Mouse (Mus musculus) inflammation-experienced regulatory T-cells, adult 6 months (primary cell): ENCODE results near the gene Trrap. TPM values are rescaled to one million over a fixed set of nuclear protein-coding genes. Genes with fewer than 3 reads are reported as not detected.

Experiments used
- ATAC-seq: one replicate; pipeline ENCODE4 v1.8.0; 2017
- polyA plus RNA-seq, 3 experiments: library from polyadenylated mRNA; unstranded; fragments of 100-300 nt; shearing (Covaris generic); gene quantifications; one replicate each; pipeline ENCODE4 v1.2.1; 2017

The Trrap gene
- polyA plus RNA-seq, 3 experiments from 2014 or later = 49.5 to 91.7 (median 64.1) TPM

DNA sequence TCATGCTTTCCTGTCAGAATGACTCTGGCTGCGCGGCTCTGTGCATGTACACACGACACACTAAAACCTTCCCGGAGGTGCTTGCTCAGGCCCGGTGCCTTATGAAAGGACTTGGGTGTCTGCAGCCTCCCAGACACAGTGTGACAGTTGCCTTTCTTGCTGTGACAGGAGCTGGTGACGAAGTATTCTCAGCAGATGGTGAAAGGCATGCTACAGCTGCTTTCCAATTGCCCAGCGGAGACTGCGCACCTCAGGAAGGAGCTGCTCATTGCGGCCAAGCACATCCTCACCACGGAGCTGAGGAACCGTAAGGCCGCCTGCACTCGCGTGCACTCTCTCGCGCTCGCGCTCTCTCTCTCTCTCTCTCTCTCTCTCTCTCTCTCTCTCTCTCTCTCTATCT lies 18.9 kb downstream of the Trrap start:
- no peak for ATAC-seq

DNA sequence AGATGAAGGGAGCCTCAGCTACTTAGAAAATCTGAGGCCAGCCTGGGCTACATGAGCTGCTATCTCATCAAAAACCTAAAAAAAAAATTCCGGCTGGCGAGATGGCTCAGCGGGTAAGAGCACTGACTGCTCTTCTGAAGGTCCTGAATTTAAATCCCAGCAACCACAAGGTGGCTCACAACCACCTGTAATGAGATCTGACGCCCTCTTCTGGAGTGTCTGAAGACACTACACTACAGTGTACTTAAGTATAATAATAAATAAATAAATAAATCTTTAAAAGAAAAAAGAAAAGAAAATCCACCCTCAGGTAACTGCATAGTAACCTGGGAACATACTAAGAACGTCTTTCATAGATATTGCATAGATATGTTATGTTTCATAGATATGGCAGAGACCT lies 25.8 kb downstream of the Trrap start:
- no peak for ATAC-seq

DNA sequence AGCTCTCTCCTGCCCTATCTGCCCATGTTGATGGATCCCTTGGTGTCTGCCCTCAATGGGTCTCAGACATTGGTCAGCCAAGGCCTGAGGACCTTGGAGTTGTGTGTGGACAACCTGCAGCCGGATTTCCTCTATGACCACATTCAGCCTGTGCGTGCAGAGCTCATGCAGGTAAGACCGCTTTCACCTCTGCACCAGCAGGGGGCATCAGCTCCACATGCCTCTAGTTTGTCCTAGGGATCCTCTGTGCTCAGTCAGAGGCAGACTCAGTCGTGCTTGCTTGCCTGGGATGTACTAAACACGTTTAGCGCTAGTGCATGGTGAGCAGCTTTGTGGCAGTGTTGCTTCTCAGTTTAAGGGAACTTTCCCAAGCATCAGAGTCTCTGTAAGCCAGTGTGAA lies 27.2 kb downstream of the Trrap start:
- no peak for ATAC-seq

DNA sequence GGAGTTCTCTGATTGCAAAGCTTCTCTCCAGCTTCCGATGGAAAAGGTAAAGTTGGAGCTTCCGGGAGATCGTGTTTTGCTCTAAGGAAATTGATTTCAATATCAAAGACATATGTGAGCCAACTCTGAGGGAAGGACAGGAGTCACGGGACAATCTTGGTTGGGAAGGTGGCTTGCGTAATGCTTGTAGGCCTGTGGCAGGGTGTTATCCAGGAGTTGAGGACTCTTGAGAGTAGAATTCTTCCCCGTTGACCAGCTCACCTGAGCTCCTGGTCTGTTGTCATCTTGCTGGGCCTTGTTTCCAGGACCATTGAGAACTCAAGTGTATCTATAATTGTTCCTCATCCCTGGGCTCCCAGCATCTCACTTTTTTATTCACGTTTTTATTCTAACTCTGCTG lies 29.6 kb downstream of the Trrap start:
- no peak for ATAC-seq

DNA sequence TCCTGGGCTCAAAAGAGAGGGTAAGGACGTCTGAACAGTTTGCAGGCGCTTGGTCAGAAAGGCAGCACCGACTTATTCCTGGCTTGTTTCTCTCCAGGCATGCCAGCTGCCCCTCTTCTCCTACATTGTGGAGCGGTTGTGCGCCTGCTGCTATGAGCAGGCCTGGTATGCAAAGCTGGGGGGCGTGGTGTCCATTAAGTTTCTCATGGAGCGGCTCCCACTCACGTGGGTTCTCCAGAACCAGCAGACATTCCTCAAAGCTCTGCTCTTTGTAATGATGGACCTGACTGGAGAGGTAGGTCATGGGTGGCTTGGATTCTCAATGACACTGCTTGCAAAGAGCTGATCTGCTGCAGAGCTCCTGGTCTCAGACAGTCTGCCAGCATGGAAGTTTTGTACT lies 35.5 kb downstream of the Trrap start:
- ATAC-seq = no peak

DNA sequence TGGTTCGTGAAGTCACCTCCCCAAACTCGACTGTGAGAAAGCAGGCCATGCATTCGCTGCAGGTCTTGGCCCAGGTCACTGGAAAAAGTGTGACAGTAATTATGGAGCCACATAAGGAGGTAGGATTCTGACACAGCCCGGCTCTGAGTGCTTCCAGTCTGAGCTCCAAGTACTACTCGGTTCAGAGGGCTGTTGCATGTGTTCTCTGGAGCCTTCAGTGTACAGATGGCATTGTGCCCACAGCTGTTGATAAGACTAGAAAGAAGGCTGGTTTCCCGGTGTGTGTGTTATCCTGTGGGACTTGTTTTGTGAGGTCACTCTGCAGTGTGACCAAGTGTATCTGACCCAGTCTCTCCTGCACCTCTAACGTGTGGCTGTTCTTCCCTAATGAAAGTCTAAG lies 36.6 kb downstream of the Trrap start:
- ATAC-seq = no peak

DNA sequence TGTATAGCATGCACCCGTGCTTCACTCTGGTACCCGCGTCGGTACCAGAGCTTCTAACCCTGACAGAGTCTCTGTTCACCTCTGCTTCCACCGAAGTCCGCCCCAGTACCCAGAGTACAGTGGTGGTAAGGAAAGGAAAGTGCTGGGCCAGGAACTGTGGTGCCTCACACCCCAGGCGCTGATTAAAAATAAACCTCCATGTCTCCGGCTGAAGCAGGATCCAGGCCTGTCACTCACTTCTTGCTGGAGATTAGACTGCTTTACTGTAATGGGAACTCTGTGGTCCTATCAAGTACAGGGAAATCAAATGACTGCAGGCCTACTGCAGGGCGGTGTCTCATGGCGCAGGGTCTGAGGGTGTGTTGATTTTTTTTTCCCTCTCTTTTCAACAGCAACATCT lies 39.4 kb downstream of the Trrap start:
- ATAC-seq = no peak

DNA sequence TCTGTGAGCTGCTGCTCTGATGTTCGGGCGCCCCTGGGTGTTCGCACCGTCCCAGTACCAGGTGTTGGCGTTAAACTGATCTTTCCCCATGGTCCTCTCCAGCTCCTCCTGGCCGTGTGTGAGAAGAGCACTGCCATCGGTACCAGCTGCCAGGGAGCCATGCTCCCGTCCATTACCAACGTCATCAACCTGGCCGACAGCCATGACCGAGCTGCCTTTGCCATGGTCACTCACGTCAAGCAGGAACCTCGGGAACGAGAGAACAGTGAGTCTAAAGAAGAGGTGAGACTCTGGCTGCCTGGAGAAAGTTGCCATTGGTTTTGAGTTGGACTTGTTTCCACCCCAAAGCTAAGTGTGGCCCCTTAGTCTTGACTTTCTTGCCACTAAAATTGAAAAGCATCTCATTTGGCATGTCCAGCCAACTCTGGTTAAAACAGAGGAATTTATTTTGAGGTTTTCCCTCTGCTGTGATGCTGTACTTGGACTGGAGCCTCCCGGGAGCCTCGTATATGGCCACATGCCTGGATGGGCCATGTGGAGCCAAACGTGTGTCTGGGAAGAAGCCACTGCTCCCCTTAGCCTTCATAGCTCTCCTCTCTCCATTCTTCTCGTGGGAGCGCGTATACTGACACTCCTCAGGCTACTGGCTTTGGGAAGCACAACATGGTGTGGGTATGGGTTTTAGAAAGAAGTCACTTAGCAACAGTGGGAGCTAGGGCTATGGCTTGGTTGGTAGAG lies 61.0 kb downstream of the Trrap start:
- ATAC-seq = no peak

DNA sequence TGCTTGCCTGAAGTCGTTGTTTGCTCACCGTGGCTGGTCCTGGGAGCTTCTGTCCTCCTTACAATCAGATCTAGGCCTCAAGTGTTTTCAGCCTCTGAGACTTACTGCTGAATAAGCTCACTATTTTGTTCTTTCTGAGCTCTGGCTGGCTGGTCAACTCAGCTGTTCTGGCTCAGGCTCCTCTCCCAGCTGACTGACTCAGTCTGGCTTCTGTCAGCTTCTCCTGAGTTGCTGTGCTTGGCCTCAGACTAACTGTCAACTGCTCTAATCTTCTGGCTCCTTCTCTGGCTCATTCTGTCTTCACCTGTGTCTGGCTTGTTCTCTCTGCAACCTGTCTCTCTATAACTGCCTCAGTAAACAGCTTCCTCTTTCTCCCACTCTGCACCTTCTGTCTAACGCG lies 62.1 kb downstream of the Trrap start:
- ATAC-seq = no peak

DNA sequence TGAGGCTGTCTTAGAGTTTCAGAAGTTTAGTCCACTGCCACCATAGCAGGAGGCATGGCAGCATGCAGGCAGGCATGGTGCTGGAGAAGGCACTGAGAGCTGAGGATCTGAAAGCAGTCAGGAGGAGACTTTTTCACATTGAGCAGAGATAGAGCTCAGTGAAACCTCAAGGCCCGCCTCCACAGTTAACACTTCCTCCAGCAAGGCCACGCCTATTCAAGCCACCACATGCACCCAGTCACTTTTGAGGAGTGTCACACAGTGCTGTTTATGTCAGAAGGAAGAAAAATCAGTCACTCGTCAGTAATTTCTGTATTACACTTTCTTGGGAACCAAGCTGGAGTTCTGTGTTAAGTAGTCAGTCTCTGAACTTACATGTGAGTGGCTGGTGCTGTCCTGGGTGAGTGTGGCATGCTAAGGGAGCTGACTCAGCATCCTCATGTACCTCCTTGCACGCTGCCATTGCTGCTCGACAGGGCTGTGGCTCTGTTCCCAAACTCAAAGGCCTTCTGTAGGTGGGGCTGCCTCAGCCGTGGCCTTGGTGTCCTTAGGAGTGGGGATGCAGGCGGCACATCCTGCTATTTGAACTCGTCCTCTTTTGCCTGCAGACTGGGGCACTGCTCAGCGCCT lies 64.4 kb downstream of the Trrap start:
- no peak for ATAC-seq

DNA sequence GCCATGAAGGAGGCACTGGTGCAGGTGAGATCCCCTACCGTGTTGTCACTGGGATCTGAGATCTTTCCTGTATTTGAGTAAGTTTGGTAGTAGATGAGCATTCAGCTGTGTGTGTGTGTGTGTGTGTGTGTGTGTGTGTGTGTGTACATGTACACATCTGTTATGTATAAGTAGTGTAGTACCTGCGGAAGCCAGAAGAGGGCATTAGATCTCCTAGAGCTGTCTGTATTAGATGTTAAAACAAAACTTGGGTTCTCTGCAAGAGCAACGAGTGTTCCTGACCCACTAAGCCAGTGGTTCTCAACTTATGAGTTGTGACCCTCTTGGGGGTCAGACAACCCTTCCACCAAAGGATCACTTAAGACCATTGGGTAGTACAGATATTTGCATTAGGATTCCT lies 68.6 kb downstream of the Trrap start:
- no peak for ATAC-seq

DNA sequence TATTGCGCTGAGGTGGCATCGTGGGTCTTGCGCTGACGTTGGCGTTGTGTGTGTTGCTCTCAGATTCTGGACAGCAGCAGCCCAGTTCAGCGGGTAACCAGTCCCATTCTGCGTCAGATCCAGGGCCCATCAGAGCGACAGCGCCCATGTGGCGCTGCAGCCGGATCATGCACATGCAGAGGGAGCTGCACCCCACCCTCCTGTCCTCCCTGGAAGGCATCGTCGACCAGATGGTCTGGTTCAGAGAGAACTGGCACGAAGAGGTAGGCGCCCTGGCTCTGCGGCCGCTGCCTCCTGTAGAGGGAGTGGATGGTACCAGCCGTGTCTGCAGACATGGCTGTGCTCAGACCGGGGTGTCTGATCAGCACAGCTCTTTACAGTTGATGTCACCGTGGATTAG lies 77.8 kb downstream of the Trrap start:
- no peak for ATAC-seq

DNA sequence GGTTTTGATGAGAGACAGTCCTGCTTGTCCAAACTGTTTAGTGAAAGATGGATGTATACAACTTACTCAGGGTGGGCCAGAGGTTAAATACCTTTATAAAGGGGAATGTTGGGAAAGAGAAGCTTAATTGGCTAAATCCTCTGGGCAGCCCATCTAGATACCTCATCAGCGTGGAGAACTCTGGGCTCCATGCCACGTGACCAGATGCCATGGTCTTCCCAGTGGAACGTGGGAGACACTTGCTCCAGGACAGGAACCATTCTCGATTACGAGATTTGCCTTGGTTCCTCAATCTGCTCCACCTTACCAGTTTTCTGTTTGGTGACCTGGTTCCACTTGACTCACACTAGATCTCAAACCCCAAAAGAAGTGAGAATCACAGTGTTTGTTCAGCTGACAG lies 81.2 kb downstream of the Trrap start:
- no peak for ATAC-seq

DNA sequence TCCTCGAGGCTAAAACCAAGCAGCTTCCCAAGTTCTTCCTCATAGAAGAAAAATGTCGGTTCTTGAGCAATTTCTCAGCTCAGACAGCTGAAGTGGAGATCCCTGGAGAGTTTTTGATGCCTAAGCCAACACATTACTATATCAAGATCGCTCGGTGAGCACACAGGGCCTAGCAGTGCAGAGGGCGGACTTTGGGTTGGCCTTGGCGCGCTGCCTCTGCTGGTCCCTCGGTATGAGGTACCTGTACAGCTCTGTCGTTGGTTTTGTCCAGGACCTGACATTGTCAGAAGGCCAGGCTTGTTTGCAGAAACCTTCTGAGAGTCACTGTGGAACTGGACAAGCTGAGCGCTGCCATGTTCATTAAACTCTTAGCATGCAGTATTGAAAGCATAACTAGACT lies 82.4 kb downstream of the Trrap start:
- ATAC-seq = no peak

DNA sequence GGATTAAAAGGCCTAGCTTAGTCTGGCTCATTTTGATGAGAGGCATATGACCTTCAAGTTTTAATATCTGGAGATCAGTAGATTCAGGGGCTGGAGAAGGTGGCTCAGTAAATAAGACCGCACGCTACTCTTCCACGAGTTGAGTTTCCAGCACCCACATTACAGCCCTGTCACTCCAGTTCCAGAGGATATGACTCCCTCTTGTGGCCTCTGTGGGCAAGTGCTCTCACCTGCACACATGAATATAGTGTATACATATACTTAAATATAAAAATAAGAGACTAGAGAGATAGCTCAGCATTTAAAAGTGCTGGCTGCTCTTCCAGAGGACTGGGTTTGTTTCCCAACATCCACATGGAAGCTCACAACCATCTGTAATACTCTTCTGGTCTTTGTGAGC lies 84.3 kb downstream of the Trrap start:
- no peak for ATAC-seq

DNA sequence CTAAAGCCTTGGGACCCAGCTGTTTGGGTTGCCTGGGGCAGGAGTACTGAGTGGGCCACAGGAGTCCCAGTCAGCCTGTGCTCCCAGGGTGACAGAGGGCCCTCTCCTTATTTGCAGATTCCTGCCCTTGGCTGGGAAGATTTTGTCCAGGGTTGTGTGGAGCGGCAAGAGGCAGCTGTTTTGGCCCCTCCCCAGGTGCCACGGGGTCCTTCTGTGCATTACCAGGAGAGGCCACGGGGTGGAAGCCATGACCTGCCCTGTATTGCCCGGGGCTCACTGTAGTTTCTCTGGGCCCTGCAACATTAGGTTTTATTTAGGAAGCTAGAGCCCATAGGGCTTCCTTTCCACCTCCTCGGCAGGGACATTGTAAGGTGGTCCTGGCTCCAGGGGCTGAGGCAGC lies 86.4 kb downstream of the Trrap start:
- no peak for ATAC-seq

DNA sequence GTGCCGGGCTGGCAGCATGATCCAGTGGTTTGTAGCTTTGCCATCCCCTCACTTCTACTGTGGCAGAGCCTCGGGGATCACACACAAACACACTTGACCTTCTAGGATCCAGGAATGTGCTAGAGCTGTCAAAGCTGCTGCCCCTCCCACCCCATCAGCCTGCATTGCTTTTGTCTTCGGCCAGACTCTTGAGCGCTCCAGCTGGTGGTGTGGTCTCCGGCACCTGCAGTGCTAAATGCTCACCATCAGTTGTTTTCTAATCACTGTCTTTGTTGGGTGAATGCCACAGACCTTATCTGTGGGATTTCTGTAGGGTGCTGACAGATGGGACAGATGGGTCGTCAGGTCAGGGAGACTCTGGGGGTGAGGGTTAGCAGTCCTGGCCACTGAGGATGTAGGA lies 88.4 kb downstream of the Trrap start:
- no peak for ATAC-seq

DNA sequence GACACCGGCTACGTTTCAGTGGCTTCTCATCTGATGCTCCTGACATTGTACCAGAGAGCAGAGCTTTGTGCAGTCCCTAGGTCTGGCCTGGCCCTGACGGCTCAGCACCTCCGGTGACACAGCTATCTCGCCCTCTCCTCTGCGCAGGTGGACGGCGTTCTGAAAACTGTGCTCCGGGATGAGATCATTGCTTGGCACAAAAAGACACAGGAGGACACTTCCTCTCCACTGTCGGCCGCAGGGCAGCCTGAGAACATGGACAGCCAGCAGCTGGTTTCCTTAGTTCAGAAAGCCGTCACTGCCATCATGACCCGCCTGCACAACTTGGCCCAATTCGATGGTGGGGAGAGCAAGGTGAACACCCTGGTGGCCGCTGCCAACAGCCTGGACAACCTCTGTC lies 91.0 kb downstream of the Trrap start:
- no peak for ATAC-seq

DNA sequence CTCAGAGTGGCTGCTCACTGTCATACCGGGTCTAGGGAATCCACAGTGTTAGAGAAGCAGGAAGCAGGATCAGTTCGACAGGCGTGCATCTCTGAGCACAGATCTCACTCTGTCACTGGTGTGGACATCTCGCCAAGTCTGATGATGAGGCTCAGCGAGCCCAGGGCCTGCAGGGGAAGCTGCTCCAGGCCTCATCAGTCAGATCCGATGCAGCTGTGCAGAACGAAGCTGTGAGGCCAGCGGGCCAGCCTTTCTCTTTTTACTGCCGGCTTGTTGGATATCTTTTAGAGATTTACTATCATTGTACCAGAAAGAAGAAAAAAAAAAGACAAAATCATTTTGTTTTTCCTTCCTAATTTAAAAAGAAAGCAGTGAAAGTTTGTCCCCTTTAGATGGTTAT lies 91.8 kb downstream of the Trrap start:
- no peak for ATAC-seq

DNA sequence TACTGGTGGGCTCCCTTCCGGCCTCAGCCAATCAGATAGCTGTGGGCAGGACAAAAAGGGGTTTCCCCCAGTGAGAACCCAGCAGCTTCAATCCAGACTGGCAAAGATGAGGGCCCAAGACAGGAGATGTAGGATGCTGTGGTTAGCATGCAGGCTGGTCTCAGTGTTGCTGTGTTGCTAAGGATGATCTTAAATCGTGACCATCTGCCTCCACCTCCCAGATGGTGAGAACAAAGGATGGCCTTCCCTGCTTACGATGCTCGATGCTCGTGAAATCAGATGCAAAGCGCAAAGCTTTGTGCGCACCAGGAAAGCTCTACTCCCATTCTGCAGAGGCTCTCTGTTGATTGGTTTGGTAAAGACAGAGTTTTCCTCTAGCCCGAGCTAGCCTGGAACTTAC lies 93.4 kb downstream of the Trrap start:
- ATAC-seq = no peak

DNA sequence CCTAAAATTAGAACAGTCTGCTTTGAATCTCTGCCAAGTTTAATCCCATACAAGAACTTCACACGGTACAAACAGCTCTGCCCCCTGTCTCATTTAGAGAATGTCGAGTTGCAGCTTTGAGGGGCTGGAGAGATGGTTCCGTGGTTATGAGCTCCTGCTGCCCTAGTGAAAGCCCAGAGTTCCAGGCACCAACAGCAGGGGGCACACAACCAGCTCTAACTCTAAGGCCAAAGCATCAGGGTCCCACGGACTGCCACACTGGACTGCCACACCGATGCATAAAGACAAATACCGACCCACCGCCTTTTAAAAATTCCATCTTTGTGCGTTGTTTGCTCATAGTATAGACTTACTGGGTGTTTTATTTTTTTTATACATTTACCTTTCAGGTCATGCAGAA lies 99.4 kb downstream of the Trrap start:
- ATAC-seq = no peak

DNA sequence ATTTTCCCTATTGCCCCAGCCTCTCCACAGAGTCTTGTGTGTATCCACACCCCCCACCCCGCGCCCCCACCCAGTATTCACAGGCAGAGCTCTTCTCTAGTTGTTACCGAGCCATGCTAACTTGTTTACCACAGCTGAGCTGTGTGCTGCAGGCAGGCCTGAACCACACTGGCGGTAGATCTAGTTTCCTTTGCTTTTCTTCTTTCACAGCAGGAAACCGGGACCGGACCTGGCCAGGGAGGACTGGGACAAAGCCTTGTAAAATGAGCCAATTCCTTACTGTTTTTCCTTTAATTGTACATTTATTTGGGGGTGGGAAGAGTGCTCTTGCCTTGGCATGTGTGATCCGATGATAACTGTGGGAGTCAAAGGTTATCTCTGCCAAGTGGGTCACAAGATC lies 101.9 kb downstream of the Trrap start:
- ATAC-seq = no peak

DNA sequence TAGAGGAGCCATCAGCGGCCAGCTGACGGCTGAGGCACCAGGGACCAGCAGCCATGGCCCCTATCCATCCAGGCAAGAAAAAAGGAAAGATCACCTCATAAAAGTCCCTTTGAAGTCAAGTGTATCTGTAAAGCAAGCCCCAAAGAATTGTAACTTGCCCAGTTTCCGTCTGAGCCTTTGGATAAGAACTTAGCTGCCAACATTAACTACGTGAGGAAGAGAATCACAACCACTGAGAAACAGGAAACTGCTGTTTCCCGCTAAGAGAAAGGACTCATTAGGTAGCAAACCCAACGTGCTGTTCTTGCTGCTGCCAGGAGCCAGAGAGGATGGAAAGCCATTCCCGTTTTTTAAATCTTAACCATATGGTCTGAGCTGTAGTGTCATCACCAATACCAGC lies 103.2 kb downstream of the Trrap start:
- no peak for ATAC-seq

DNA sequence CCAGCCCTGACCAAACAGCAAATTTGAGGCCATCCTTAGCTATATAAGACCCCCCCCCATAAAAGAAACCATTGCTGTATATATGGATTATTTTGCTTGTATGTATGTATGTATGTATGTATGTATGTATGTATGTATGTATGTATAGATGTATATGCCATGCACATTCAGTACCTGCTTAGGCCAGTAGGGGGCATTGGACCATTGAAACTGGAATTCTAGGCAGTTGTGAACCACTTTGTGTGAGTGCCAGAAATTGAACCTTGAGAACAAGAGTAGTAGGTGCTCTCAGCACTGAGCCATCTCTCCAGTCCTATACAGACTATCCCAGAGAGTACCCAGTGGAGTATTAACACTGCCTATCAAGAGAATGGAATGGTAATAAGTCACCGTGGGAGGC lies 104.2 kb downstream of the Trrap start:
- ATAC-seq = no peak

DNA sequence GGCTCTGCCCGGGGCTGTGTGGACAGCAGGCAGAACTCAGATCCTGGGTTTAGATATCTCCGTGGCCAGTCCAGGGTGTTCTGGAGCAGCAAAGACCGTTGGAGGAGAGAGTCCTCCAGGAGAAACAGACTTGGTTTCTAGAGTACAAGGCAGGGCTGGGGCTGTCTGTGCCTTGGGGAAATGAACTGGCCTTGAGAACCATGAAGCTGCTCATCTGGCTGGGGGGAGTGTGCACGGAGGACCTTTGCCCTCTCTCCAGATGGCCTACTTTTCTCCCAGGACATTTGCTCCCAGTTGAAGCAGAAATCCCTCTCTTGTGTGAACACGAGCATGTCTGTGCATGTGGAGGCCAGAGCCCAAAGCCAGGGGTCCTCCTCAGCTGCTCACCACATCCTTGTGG lies 104.8 kb downstream of the Trrap start:
- ATAC-seq = no peak
